Mouse (Mus musculus) lung, postnatal 0 days (tissue): ENCODE data around the gene Mvk.

Source experiments
- CTCF ChIP-seq: IDR thresholded peaks from 2 replicates; pipeline ENCODE4 v1.5.1; 2016; ENCODE audit warnings: antibody characterized with exemption, mild to moderate bottlenecking
- EP300 ChIP-seq: IDR thresholded peaks from 2 replicates; pipeline ENCODE4 v1.6.1; 2016; ENCODE audit warnings: antibody characterized with exemption, mild to moderate bottlenecking, control low read depth

DNA sequence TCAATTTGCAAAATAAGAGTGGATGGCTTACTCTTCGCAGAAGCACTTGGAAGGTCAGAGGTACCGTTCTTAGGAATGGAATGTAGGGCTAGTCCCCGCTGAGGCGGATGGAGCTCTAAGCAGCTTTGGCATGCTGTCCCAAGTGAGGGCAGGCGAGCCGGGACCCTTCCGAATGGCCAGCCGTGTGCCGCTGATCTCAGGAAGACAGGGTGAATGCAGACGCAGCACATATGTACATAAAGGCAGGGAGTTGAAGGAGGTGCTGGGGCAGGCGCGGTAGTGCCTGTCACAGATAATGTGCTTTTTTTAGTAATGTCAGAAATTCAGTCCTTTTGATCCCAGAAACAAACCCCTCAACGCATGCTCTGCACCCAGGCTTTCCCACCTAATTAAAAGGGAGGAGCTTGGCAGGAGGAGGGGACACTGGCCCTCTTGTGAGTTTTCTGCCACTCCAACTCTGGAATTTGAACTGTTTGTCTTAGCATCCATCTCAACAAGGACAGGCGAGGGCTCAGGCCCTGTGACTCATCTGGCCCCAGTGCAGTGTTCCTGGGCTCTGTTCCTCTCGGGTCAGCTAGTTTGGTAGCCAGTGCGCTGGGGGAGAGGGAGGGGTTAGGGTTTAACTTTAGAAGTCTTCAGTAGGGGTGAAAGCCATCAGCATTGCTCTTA, 30.9 kb upstream of the Mvk start:
- TF ChIP-seq CTCF: no peak
- peak; percentile 66 for TF ChIP-seq EP300
